Mouse (Mus musculus): ENCODE data around the gene Neurog3. TPM values are rescaled to one million over a fixed set of nuclear protein-coding genes. Genes with fewer than 3 reads are reported as not detected.
A peak's percentile ranks its signal among the peaks of the same experiment; 100 is the strongest.

Neurog3 gene
- polyA plus RNA-seq, 1 experiment = 0.17 TPM

GRCm38 (mm10) chr10:62172841-62173553 lies 40.1 kb downstream of the Neurog3 start:
- no peaks in the 10 kb centered on the region for H3K4me1 ChIP-seq (ENCODE audit: control insufficient read depth, insufficient read depth, low read length)
- no peak for TF ChIP-seq POLR2A (IDR thresholded peaks at IDR 0.05; ENCODE audit: extremely low read depth, insufficient read depth, low read length)
- TF ChIP-seq CTCF (IDR thresholded peaks at IDR 0.05; ENCODE audit: extremely low read depth, insufficient read depth, low read length) = no peak
- no peak overlapping the region for H3K27ac ChIP-seq (ENCODE audit: insufficient read depth, low read length)
- H3K4me3 ChIP-seq (ENCODE audit: insufficient read depth, low read length) = no peak overlapping the region

- H3K4me3 ChIP-seq (ENCODE audit: insufficient read depth, low read length) = no peak overlapping the region
- TF ChIP-seq POLR2A (IDR thresholded peaks at IDR 0.05; ENCODE audit: extremely low read depth, insufficient read depth, low read length) (no peak), CTCF (IDR thresholded peaks at IDR 0.05; ENCODE audit: extremely low read depth, insufficient read depth, low read length) (no peak)
- H3K4me1 ChIP-seq (ENCODE audit: control insufficient read depth, insufficient read depth, low read length) = no peaks in the 10 kb centered on the region
- no peak overlapping the region for H3K27ac ChIP-seq (ENCODE audit: insufficient read depth, low read length)
Measured at GRCm38 (mm10) chr10:62173941-62174448, 41.1 kb downstream of the Neurog3 start.

GRCm38 (mm10) chr10:62174533-62175313 lies 41.8 kb downstream of the Neurog3 start:
- H3K4me1 ChIP-seq (ENCODE audit: control insufficient read depth, insufficient read depth, low read length) = no peaks in the 10 kb centered on the region
- no peak for TF ChIP-seq CTCF (IDR thresholded peaks at IDR 0.05; ENCODE audit: extremely low read depth, insufficient read depth, low read length)
- TF ChIP-seq POLR2A (IDR thresholded peaks at IDR 0.05; ENCODE audit: extremely low read depth, insufficient read depth, low read length) = no peak
- no peak overlapping the region for H3K27ac ChIP-seq (ENCODE audit: insufficient read depth, low read length)
- no peak overlapping the region for H3K4me3 ChIP-seq (ENCODE audit: insufficient read depth, low read length)

- Histone ChIP-seq H3K27ac (ENCODE audit: insufficient read depth, low read length) (no peak overlapping the region), H3K4me3 (ENCODE audit: insufficient read depth, low read length) (no peak overlapping the region), H3K4me1 (ENCODE audit: control insufficient read depth, insufficient read depth, low read length) (no peaks in the 10 kb centered on the region)
- no peak for TF ChIP-seq POLR2A (IDR thresholded peaks at IDR 0.05; ENCODE audit: extremely low read depth, insufficient read depth, low read length)
- no peak for TF ChIP-seq CTCF (IDR thresholded peaks at IDR 0.05; ENCODE audit: extremely low read depth, insufficient read depth, low read length)
Measured at GRCm38 (mm10) chr10:62179944-62180343, 47.1 kb downstream of the Neurog3 start.

- no peak for TF ChIP-seq POLR2A (IDR thresholded peaks at IDR 0.05; ENCODE audit: extremely low read depth, insufficient read depth, low read length)
- no peak for TF ChIP-seq CTCF (IDR thresholded peaks at IDR 0.05; ENCODE audit: extremely low read depth, insufficient read depth, low read length)
- H3K4me3 ChIP-seq (ENCODE audit: insufficient read depth, low read length) = no peak overlapping the region
- H3K27ac ChIP-seq (ENCODE audit: insufficient read depth, low read length) = no peak overlapping the region
- H3K4me1 ChIP-seq (ENCODE audit: control insufficient read depth, insufficient read depth, low read length) = no peaks in the 10 kb centered on the region
Measured at GRCm38 (mm10) chr10:62181701-62182100, 48.8 kb downstream of the Neurog3 start.

GRCm38 (mm10) chr10:62182471-62183014 lies 49.7 kb downstream of the Neurog3 start:
- Histone ChIP-seq H3K4me1 (ENCODE audit: control insufficient read depth, insufficient read depth, low read length) (no peaks in the 10 kb centered on the region), H3K27ac (ENCODE audit: insufficient read depth, low read length) (no peak overlapping the region), H3K4me3 (ENCODE audit: insufficient read depth, low read length) (no peak overlapping the region)
- no peak for TF ChIP-seq POLR2A (IDR thresholded peaks at IDR 0.05; ENCODE audit: extremely low read depth, insufficient read depth, low read length)
- no peak for TF ChIP-seq CTCF (IDR thresholded peaks at IDR 0.05; ENCODE audit: extremely low read depth, insufficient read depth, low read length)

GRCm38 (mm10) chr10:62183053-62183452 lies 50.2 kb downstream of the Neurog3 start:
- H3K4me1 ChIP-seq (ENCODE audit: control insufficient read depth, insufficient read depth, low read length) = no peaks in the 10 kb centered on the region
- no peak for TF ChIP-seq POLR2A (IDR thresholded peaks at IDR 0.05; ENCODE audit: extremely low read depth, insufficient read depth, low read length)
- peak; percentile 100 for TF ChIP-seq CTCF (IDR thresholded peaks at IDR 0.05; ENCODE audit: extremely low read depth, insufficient read depth, low read length)
- no peak overlapping the region for H3K4me3 ChIP-seq (ENCODE audit: insufficient read depth, low read length)
- H3K27ac ChIP-seq (ENCODE audit: insufficient read depth, low read length) = no peak overlapping the region

Other genes with a start within 250 kb of the Neurog3 start
- 0.98 and 1.1 TPM in 2 replicates for gene Col13a1, start 154.0 kb upstream of the Neurog3 start, polyA plus RNA-seq (2012; rRNA removed)
- 50.3 and 56.6 TPM in 2 replicates for gene Fam241b, start 10.8 kb downstream of the Neurog3 start, polyA plus RNA-seq (2012; rRNA removed)
- gene Tspan15, start 98.2 kb downstream of the Neurog3 start, polyA plus RNA-seq (2012; rRNA removed) = 26.6 and 26.9 TPM in 2 replicates
- 0.31 and 0.42 TPM in 2 replicates for gene Tacr2, start 119.3 kb downstream of the Neurog3 start, polyA plus RNA-seq (2012; rRNA removed)
- 223 and 232 TPM in 2 replicates for gene Hk1, start 246.8 kb downstream of the Neurog3 start, polyA plus RNA-seq (2012; rRNA removed)

Data from cortical plate, adult 2 months (tissue).